21 mouse cellular contexts compared by ENCODE assay signal in genomic region chr6:100045109-100045508, GRCm38 (mm10).
DNase-seq lines count a peak whose midpoint lies in the region; ATAC-seq and TF ChIP-seq lines count a peak whose summit lies in the region.
"Had no signal": no experiment of that assay in that cellular context is flagged by ENCODE, and none has a peak within 500 bp of the region (broad histone marks: within the 10 kb centered on the region; RNA-seq: fewer than 3 reads in every experiment).

No protein-coding gene starts in this region.

- H3K9me3 ChIP-seq in lung, postnatal 0 days (ENCODE audit: low read length) = no peaks in the 10 kb centered on the region
- no peaks in the 10 kb centered on the region for H3K9me3 ChIP-seq in hindbrain, embryonic 13.5 days
- H3K9me3 ChIP-seq: embryonic facial prominence, embryonic 13.5 days; forebrain, embryonic 12.5 days; heart, embryonic 10.5 days; hindbrain, embryonic 12.5 days had no signal

- peaks cover 3% of the 10 kb centered on the region; the same call in 1 of the 2 replicates for H3K4me1 ChIP-seq in lung, postnatal 0 days (ENCODE audit: insufficient read depth, low read depth, low read length)
- H3K4me1 ChIP-seq in lung, adult 2 months (ENCODE audit: control insufficient read depth, insufficient read depth, low read length) = no peaks in the 10 kb centered on the region
- H3K4me1 ChIP-seq in hindbrain, embryonic 13.5 days (replicated peaks) = peaks cover 29% of the 10 kb centered on the region

- peak; percentile 44 for DNase-seq in lung, postnatal 0 days (ENCODE audit: low spot score)
- no peak for DNase-seq in lung, adult 2 months
- peak; percentile 80 for DNase-seq in kidney, adult 9 months
- DNase-seq in kidney, postnatal 14 days = peak; percentile 33
- no peak for DNase-seq in spleen, postnatal 10 days (ENCODE audit: low spot score in 2 of 2)
- DNase-seq in left cerebral cortex, postnatal 4 days = no peak
- DNase-seq: adrenal gland, adult 8-10 months; adrenal gland, postnatal 36 days; cerebellum, adult 11-12 months; cerebellum, adult 9-10 months; cerebellum, postnatal 36 days; gastrocnemius, postnatal 10 days; heart, adult 18-20 months; heart, postnatal 10 days; heart, postnatal 4 days had no signal

- no peak for TF ChIP-seq POLR2A in lung, adult 2 months (IDR thresholded peaks at IDR 0.05; ENCODE audit: borderline replicate concordance, extremely low read depth, low read depth, low read length)

- H3K4me3 ChIP-seq in lung, postnatal 0 days (ENCODE audit: low read depth, low read length) = no peak overlapping the region
- H3K4me3 ChIP-seq in lung, adult 2 months (replicated peaks; ENCODE audit: extremely low read depth, low read depth, low read length) = no peak overlapping the region
- H3K4me3 ChIP-seq in hindbrain, embryonic 13.5 days = no peak overlapping the region
- H3K4me3 ChIP-seq: embryonic facial prominence, embryonic 13.5 days; forebrain, embryonic 12.5 days; heart, embryonic 10.5 days; hindbrain, embryonic 12.5 days had no signal

- 61% methylated on average over 6 of the region's 6 CpGs for WGBS in lung, postnatal 0 days
- WGBS in lung, adult 2 months = 75% methylated on average over 6 of the region's 6 CpGs
- WGBS in hindbrain, embryonic 13.5 days = 91% methylated on average over 6 of the region's 6 CpGs

- no peak overlapping the region for H3K4me2 ChIP-seq in lung, postnatal 0 days (replicated peaks; ENCODE audit: low read depth, low read length)
- no peak overlapping the region for H3K4me2 ChIP-seq in hindbrain, embryonic 13.5 days
- H3K4me2 ChIP-seq: embryonic facial prominence, embryonic 13.5 days; forebrain, embryonic 12.5 days had no signal

- no peak overlapping the region for H3K9ac ChIP-seq in lung, postnatal 0 days (replicated peaks; ENCODE audit: low read depth)
- H3K9ac ChIP-seq in hindbrain, embryonic 13.5 days = no peak overlapping the region
- H3K9ac ChIP-seq: embryonic facial prominence, embryonic 13.5 days; forebrain, embryonic 12.5 days; hindbrain, embryonic 12.5 days had no signal

- H3K27me3 ChIP-seq in lung, postnatal 0 days (replicated peaks; ENCODE audit: insufficient read depth, low read length) = no peaks in the 10 kb centered on the region
- H3K27me3 ChIP-seq in hindbrain, embryonic 13.5 days = peaks cover 95% of the 10 kb centered on the region

- no peak for TF ChIP-seq CTCF in lung, postnatal 0 days (IDR thresholded peaks at IDR 0.05)
- TF ChIP-seq CTCF in lung, adult 2 months (IDR thresholded peaks at IDR 0.05; ENCODE audit: insufficient read depth, low read length) = no peak

- peak; percentile 33 for ATAC-seq in lung, postnatal 0 days
- no peak for ATAC-seq in hindbrain, embryonic 13.5 days (ENCODE audit: low FRiP score)
- ATAC-seq: forebrain, embryonic 16.5 days had no signal

- no peaks in the 10 kb centered on the region for H3K36me3 ChIP-seq in lung, postnatal 0 days (ENCODE audit: insufficient read depth, low read length)
- H3K36me3 ChIP-seq in hindbrain, embryonic 13.5 days = no peaks in the 10 kb centered on the region
- H3K36me3 ChIP-seq: embryonic facial prominence, embryonic 13.5 days; forebrain, embryonic 12.5 days; heart, embryonic 10.5 days; hindbrain, embryonic 12.5 days had no signal

- intact Hi-C loops in left cerebral cortex, postnatal 4 days (cut with DNase I) = no loop called here

- TF ChIP-seq EP300 in lung, postnatal 0 days (IDR thresholded peaks at IDR 0.05) = no peak

- no peak overlapping the region for H3K27ac ChIP-seq in lung, postnatal 0 days (ENCODE audit: low read length)
- H3K27ac ChIP-seq in hindbrain, embryonic 13.5 days = no peak overlapping the region
- H3K27ac ChIP-seq: embryonic facial prominence, embryonic 13.5 days; forebrain, embryonic 12.5 days; heart, embryonic 10.5 days; hindbrain, embryonic 12.5 days had no signal

Comparison
In these comparisons a context has a peak if more than half of its experiments do, and no peak if none do; other contexts are left out.
1. DNase-seq: peak in lung, postnatal 0 days (single experiment), kidney, adult 9 months (single experiment) and kidney, postnatal 14 days (single experiment); none in lung, adult 2 months (single experiment), spleen, postnatal 10 days (0 of 2) and left cerebral cortex, postnatal 4 days (single experiment).